Mouse (Mus musculus) right cerebral cortex, postnatal 10 days (tissue): ENCODE measurements around the gene Sgcd.

ENCODE experiments used
- DNase-seq, 2 experiments: peaks; one replicate each; pipeline ENCODE4 v3.0.0; 2021; ENCODE audit warnings: low spot score in 2 of 2

The Sgcd gene

DNA sequence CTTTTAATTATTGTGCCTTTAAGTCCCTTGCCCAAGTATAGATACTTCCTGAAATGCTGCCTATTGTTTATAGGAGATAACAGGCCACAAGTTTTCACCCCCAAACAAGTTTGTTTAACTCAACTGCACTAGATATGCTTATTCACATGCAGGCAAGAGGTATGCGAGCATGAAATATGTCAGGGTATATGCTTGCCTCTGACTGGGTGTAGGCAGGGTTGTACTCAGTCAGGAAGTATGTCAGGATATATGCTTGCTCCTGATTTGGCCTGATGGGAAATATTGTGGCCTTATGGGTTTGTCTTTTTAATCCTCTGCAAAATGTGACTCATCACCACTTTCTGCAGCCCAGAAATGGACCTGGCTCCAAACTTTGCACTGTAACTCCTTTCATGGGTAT, 694.0 kb downstream of the Sgcd start:
- no peak for DNase-seq

DNA sequence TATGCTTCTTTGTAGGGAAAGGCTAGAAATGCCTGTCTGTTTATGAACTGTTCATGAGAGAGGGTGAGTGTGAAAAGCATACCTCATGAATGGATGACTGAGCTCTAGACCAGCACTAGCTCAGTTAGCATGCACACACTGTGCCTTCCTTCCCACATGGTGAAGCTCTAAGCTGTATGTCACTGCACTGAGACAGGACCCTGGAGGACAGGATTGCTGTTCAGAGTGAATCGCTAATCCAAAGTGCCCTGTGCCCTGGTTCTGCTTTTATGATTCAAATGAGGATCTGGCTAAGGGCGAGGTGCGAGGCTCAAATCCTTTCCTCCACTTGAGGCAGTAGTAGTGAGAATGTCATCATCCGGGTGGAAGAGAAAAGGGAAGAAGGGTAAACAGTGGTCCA, 712.2 kb downstream of the Sgcd start:
- DNase-seq = no peak

DNA sequence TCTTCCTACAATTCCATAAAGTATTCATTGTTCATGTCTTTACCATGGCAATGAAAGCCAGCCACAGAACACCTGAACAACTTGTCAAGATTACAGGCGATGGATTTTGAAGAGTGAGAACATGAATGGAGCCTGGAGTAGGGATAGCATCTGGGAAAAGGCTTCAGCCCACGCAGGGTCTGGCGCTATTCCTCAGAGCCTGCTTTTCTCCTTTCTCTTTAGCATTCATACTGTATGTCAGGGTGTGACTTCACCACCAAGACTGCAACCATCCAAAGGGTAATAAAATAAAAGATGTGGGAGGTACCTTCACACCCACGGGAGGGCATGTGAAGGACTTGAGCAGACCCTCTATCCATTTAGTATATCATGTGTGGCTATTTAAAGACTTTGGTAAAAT, 720.2 kb downstream of the Sgcd start:
- peak; percentile 27 to 44 for DNase-seq

DNA sequence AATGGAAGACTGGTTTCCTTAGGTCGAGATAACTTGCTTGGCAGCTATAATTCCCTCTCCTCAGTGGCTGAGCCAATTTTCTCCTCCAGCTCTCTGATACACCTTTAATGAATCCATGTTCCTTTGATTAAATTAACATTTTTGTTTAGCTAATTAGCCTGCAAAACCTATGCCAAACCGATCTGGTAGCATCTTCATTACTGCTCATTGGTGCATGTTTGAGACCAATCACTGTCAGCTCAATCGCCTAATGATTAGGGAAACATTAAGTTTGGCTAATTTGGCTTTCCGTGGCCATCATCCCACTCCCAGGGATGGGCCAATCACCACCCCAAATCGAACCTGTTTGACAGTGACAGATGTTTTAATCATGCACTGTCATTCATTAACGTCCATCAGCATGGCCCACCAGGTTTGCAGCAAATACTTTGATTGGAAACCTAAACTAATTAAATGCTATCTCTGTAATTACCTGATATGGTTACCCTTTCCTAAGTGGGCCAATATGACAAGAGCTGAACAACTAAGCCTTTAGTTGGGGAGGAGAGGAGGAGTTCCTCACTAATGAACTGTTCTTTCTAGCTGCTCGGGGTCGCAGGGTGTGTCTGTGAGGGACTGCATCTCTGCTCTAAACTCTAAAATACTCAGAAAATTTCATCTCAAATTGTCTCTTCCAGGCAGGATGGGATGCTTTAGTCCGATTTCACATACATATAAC, 724.3 kb downstream of the Sgcd start:
- DNase-seq = no peak

DNA sequence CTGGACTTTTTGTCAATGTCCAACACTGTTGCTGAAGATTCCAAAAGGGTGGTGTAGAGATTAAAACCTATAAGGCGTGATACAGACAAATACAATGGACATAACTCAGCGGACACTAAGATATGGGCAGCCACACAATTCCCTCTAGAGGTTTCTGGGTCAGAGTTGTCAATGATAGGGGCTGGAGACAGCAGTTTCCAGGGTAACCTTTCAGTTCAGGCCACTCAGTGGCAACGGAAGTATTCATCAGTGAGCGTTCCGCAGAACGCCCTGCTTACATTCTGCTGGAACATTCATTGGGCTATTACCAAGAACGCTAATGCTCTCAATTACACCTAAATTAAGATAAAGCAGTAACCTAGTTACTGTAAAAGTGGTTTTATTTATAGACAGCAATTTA, 738.5 kb downstream of the Sgcd start:
- DNase-seq = peak in 1 of 2 experiments; percentile 27

DNA sequence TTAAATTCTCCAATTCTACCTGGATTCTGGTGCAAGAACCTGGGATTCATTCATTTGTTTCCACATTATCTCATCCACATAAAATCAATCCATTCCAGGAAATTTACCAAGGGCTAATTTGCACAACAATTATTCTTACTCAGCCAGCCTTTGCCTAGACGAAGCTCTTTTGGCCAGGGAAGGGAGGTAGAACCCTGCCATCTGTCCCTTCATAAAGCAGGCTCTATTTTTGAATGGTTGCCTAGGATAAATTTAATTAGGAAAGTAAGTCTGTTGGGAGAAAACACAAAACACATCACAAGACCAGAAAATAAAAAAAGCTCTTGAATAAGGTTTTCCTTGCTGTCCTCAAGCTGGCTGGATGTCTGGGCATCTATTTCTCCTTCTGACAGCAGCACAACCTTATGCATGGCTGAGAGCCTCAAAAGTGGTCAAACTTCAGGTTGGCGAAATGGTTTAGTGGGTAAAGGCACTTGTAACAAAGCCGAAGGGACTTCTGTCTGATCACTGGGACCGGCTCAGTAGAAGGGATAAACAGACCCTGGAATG, 740.4 kb downstream of the Sgcd start:
- DNase-seq = no peak

DNA sequence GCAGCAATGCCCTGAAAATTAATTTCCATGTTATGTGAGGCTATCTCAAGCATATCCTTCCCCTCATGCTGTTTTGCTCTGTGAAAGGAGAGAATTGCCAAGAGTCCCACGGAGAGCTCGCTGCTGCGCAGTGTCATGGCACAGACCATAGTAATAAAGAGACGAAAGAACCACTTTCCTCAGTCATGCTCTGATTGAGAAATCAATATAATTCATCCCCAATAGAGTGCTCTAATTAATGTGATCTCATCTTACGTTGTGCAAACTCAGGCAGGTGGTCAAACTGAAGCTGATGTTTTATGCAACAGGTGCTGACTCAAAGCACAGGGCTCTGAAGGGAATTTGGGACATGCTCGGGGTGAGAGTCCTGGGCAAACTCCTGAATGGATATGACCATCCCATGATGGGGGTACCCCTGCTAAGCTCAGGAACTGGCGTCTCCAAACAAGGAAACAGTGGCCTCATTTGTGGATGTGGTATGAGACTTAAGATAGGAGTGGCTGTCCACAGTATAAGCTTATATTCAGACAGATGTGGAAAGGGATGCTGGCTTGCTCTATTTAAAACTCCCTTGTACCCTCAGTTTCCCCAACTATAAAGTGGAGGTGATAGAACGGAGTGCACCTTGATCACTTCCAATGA, 740.9 kb downstream of the Sgcd start:
- no peak for DNase-seq

DNA sequence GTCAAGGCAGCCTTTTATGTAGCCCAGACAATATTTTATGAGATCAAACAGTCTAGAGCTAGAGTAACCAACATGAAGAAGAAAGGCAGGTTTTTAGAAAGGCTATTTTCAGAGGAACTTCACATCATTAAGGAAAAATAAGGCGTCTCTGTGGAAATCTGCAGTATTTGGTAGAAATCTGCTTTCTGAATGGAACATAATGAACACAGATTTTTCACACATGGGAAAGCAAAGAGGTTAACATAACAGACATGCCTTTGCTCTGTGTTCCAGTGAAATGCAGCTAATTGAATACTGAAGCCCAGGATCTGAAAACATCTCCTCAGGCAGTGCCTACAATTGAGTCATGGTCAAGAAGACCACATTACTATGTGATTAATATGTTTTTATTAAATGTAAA, 746.4 kb downstream of the Sgcd start:
- no peak for DNase-seq

DNA sequence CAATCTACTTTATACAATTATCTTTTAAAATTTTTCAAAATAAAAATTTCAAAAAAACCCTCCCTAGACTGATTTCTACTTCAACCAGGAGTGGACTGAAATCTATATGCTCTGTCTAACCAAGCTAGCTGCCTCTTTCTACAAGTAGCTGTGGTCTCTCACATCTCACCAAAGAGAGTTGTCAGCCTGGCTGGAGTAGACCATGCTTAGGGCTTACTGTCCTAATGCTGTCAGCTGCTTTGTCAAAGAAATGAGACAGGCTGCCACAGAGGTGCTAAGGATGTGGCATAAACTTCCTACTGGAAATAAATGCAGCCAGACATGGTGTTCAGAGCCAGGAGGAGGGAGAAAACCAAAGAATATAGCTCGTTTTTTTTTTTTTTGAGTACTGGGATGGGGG, 760.5 kb downstream of the Sgcd start:
- DNase-seq = no peak

DNA sequence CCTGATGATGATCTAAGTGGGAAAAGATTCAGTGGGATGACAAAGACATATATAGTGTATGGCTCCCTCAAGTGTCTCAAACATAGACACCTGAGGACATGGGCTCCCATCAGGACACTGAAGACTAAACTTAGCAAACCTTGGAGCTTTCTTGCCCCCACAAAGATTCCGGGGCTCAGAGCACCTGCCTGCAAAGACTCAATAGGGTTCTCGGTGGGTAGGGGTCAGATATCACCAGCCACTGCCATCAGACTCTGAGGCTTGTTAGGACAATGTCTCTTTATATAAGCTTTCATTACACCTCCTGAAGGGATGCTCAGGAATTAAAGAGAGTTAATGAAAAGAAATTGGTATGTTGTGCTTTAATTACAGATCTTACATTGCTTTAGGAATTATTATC, 764.6 kb downstream of the Sgcd start:
- DNase-seq = no peak

DNA sequence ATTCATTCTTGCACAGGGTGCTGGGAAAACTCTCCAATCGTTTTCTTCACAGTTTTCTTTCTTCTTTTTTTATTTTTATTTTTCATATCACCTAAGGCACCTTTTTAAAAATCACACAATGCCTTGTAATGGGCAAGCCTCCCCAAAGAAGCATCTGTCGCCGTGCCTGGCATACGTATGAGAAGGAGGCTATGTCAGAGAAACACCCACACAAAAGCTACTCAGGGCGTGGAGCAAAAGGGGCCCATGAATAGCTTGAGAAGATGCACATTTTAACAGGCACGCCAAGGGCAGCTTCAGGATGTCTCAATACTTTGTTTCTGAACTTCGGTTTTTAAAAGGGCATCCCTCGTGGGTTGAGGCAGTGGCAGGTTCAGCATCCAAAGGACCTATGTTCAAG, 777.2 kb downstream of the Sgcd start:
- no peak for DNase-seq

DNA sequence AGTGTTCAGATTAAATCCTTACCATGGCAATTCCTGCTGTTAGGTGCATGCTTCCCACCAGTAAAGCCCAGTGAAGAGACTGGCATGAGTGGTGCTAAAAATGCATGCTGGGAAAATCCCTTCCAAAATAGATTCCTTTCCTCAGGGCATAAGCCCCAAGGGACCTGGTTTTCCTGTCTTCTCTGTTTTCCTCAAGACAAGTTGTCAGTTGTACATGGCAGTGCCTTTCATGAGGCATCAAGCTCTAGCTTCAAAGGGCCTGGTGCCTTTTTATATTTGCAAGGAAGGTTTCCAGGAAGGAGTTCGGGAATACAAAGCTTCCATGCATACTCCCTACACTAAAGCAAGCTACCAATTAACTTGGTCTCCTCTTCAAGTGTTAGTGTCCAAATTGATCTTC, 782.3 kb downstream of the Sgcd start:
- no peak for DNase-seq

DNA sequence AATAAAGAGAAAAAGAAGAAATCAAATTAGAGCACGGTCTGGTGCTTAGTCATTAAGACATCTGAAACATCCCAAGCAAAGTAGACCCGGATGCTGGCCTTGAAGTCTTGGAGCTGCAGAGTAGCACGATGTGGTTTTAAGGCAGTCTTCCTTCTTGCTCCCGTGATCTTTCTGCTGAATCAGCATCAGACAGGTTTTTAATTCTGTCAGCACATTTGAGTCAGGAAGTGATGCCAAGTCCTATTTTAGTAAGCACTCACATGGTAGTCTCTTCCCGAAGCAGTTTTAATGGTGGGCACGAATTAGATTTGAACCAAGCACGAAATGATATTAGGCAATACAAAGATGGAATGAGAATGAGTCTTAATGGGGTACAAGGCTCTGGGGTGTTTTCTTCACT, 789.7 kb downstream of the Sgcd start:
- no peak for DNase-seq

DNA sequence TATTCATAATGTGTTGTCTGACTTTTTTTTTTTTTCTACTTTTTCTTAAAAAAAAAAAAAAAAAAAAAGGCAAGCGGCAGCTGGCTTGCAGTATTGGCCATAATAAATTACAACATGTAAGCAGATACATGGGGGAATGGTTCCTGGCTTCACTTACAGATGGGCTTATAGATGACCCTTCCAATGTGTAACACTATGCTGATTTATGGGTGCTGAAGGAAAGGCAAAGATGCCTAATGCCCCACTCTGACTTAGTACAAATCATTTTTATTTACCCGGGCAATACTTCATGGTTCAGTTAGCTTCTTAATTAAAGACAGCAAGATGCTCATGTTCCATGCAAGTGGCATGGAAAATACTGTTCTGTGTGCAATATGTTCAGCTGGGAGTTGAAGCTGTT, 800.2 kb downstream of the Sgcd start:
- no peak for DNase-seq

DNA sequence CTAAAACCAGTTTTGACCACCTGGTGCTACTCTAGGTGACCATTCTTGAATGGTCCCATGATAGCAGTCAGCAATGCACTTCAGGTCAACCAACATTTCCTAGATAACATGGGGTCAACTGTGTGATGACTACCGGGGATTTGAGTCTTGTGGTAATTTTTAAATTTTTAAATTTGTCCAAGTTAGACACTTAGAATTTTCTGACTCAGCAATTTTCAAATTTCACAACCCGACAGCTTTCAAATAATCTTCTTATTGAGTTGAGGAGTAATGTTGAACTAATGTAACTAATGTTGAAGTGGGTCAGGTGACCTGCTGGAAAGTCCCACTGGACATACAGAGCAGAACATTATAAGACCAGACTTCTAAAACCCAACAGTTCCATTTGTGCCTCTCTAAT, 813.8 kb downstream of the Sgcd start:
- no peak for DNase-seq

DNA sequence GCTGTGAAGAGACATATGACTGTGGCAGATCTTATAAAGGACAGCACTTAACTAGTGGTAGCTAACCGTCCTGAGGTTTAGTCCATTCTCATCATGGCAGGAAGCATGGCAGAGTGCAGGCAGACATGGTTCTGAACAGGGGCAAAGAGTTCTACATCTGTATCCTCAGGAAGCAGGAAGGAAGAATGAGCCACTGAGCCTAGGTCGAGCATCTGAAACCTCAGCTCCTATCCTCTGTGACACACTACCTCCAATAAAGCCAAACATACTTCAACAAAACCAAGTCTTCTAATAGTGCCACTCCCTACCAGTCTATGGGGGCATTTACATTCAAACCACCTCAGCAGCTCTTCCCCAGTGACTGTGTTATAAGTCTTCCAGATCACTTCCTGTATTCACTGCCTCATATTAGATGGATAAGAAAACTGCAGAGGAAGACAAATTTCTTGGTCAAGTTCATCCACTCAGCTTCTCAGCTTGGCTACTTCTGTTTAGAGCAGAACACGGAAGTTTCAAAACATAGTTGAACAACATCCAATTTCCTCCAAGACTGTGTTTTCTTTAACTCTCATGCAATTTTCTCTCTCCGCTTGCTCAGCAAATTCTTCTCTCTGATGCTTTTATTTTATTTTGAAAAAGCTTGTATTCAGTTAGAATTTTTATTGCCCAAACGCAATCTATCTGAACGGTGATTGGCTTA, 817.7 kb downstream of the Sgcd start:
- no peak for DNase-seq

DNA sequence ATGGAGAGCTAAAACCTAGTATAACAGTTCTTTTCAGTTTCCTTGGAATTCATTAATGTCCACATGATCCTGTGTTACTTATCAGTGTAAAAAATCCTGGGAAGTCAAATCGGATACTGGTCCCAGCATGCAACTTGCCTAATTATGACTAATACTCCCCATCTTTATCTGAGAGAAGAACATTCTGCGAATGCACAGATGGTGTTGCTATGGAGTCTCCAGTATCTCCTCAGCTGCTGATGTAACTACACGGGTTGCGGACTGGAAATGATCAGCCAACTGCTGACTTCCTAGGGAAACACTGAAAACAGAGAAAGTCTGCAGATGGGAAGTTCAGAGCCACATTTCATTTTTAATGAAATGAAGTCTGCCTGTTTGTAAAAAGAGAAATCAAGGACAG, 821.4 kb downstream of the Sgcd start:
- DNase-seq = peak; percentile 55 to 71

DNA sequence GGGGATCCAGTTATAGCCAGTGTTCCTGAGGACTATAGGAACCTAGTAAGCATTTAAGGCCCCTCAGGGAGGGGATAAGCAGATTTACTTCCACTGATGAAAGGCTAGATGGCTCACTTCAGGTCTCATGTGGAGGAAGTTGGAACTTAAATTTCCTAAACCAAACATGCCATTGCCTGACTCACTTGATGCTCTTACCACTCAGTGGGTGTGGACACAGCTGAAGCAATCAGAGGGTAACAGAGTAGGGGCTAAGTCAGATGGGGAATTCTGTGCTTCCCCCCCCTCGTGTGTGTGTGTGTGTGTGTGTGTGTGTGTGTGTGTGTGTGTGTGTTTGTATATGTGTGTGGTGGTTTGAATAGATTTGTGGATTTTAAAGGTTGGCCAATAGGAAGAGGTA, 830.7 kb downstream of the Sgcd start:
- no peak for DNase-seq

DNA sequence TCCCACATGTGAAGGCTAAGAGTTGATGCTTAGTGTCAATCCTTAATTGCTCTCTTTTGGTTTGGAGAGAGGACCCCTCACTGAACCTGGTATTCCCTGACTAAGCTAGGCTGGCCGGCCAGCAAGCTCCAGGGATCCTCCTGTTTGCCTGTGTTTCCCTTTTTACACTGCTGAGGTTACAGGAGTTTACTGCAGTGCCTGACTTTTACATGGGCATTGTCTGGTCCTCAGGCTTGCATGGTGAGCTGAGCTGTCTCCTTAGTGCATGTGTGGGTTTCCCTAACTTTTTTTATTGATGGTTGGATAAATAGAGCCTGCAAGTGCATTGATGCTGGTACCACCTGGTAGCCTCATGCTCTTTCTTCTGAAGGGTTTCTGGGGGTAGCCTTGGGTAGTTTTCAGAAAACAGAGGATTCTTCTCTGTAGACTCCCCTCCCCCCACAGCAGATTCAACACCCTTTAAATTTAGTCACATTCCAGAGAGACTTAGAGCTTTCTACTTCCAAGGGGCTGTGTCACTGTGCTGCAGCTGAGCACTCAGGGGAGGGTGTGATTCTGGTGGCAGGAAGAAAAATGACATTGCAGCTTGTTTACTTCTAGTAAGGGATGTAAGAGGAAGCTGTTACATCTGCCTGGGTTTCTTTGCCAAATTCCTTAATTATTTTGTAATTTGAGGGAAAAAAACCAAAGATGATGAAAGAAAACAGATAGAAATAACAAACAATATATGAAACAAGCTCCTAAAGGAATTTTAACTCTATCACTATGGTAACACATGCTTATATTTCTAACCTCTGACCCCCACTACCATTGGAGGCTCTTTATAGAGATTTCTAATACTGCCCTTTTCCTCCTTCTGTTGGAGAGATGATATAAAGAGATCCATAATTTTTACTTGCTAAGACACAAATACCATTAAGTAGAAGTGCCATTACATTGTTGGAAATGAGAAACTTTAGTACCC, 831.8 kb downstream of the Sgcd start:
- no peak for DNase-seq

DNA sequence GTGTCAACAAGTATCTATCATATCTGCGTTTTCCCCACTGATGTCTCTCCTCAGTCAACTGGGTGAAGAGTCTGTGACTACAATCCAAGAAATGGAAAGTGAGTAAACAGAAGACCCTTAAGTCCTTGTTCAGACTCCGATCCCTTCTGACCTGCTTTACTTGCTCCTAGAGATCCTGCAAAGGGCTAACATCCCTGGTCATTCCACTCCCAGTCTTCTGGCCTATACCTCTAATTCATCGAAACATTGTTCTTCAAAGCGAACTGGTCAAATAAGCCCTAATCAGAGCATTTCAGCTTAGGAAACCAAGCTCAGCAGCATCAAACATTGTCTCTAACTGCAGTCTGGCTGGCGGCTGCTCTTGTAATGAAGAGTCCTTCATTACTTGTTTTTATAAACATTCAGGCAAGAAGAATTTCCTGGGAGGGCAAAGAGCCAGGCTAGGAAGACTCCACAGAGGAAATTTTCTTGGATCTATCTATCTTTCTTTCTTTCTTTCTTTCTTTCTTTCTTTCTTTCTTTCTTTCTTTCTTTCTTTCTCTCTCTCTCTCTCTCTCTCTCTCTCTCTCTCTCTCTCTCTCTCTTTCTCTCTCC, 833.8 kb downstream of the Sgcd start:
- DNase-seq = no peak

DNA sequence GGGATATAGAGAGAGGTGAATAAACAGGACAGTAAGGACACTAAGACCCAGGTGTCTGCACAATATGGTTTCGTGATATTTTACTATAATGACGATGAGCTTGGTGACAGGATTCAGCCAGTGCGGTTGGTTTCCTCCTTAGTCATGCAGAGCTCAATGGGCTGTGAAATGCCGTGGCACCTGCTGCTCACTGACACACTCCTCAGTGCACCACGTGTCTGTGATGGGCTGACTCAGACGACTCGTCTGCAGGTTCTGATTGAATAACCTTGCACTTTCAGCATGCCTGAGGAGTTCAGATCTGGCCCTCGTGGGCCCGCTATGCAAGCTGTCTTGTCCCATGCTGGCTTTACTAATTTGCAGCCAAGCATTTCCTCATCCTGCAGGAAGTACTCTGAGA, 839.2 kb downstream of the Sgcd start:
- no peak for DNase-seq
